Mouse (Mus musculus): ENCODE data around the gene Vmn2r94.

Vmn2r94 gene

DNA sequence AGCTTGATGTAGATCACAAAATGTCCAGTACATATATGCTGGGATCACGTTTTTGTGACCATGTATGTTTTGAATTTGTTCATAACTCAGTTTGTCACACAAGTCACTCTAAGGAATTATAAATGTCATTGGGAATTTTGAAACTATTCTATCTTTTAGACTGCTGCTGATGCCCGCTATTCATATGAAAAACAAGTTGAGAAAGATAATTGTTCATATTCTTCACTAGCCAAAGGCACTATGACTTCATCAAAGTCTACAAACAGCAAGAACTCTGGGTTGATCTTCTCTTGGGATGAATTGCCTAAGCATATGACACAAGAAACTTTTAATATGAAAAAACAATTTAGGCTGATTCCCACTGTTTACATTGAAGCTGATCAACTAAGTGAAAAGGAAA, at the start of gene Vmn2r94:
Gene Vmn2r94, minus strand, starts transcription at position 101 of the 400 bp plus-strand sequence.
- no peak for DNase-seq (ENCODE audit: low spot score)

DNA sequence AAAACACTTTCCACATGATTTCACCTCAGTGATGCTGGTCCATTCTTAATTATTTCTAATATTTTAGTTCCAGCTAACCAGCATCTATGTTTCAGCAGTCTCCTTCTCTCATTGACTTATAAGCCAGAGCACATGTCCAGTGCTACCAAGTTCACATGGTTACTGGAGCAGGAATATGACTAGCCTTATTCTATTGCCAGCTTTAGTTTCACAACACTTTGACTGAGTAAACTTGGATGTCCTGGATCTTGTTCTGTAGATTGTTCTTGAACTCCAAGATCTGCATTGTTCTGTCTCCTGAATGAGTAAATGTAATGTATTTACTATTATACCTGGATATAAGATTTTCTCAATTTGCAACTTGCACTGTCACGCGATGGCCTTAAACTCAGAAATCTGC, 45.5 kb upstream of the Vmn2r94 start:
- DNase-seq (ENCODE audit: low spot score), result no peak

DNA sequence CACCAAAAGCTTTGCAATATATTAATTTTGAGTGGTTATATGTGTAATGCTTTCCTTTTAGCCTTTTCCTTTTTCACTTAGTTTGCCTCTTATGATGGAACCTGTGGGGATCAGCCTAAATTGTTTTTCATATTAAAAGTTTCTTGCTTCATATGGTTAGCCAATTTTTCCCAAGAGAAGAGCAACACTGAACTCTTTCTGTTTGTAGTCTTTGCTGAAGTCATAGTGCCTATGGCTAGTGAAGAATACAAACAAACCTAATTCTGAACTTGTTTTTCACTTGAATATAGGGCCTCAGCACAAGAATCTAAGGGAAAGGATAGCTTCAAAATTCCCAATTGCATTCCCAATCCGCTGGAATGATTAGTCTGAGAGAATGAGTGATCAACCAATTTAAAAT, 20.2 kb upstream of the Vmn2r94 start, which contains the start of gene Vmn2r93:
Gene Vmn2r93, plus strand, starts transcription at position 301 of the 400 bp plus-strand sequence.
- DNase-seq (ENCODE audit: low spot score), result no peak

DNA sequence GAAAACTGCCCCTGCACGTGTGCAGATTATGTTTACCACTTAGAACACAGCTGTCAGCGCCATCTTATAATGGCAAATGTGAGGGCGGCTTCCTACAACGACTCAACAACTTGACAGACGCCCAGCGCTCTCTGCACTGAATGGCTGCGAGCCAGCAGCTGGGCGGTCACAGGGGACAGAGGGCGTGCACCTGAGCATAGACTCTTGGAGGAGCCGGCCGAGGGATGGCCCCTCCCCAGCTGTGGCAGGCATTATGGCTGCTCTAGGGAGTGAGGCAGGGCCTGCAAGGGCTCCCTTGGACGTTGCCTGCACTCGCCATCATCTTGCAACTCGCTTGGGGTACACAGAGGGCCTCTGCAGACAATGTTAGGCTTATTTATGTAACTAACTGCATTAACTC, 40.6 kb downstream of the Vmn2r94 start:
- DNase-seq (ENCODE audit: low spot score), result no peak

DNA sequence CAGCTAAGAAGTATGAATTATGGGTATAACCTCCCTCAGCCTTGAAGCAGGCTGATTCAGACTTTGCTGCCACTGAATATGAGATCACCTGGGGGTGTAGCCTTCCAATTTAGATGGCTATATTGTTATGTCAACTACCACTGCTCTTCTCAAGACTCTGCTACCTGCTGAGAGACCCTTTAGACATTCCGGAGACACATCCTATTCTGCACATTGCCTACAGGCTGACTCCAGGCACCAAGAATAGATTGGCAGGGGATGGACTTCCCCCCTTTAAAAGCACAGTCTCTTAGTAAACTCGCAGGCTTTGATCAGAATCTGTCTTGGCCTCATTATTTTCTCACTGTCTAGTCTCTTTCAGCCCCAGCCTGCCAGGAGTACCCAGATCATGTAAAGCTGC, 45.6 kb downstream of the Vmn2r94 start:
- no peak for DNase-seq (ENCODE audit: low spot score)

- no peak for DNase-seq (ENCODE audit: low spot score)
Measured at GRCm38 (mm10) chr17:18221300-18221699, 56.3 kb downstream of the Vmn2r94 start.

All from T-cell, adult 2 months (primary cell).